Mouse (Mus musculus): ENCODE measurements around the gene Dstyk.
A peak's percentile ranks its signal among the peaks of the same experiment; 100 is the strongest.

The Dstyk gene

GRCm38 (mm10) chr1:132388813-132389803, 28.2 kb upstream of the Dstyk start:
- peak; percentile 37 for DNase-seq (ENCODE audit: low read depth, low spot score)

- peak; percentile 99 for DNase-seq (ENCODE audit: low read depth, low spot score)
Observed at GRCm38 (mm10) chr1:132389886-132390585, 27.3 kb upstream of the Dstyk start.

- peak; percentile 71 for DNase-seq (ENCODE audit: low read depth, low spot score)
Observed at GRCm38 (mm10) chr1:132390691-132391579, 26.4 kb upstream of the Dstyk start, which contains the start of gene Tmcc2. Gene Tmcc2 (minus strand): TSS chr1:132391281.

- DNase-seq (ENCODE audit: low read depth, low spot score), result peak; percentile 95
Observed at GRCm38 (mm10) chr1:132391580-132392022, 25.8 kb upstream of the Dstyk start.

DNA sequence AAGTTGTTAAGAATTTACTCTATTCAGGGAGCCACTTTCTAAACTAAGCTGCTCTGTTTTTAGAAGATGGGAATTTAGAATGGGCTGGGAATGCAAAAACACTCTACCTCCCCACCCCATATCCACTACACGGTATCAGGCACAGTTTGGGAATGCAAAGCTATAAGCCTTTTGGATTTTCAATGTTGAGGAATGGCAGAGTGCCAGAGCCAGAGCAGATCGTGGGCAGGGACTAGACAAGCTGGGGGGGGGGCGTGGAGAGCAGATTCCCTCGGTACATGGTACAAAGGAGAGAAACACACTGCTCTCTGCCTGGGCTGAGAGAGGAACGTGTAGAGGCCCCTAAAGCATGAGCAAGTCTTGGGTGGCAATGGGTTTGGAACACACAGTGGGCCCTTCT, 24.5 kb upstream of the Dstyk start:
- peak; percentile 45 for DNase-seq (ENCODE audit: low read depth, low spot score)

DNA sequence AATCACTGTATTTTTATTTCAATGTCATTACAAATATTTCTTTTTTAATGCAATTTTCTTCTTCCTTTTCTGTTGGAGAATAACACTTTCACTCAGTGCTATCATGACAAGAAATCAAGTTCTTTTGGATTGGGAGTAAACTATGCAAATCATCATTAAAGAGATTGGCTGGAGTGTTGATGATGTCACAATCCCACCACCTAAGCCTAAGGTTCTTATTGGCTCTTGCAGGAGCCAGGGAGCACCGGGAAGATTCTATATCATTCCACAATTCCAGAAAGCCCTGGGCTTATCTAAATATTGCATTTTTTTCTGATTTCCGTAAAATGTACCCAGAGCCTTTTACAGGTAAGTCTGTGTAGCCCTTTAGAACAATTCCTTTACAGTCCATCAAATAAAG, 20.6 kb upstream of the Dstyk start:
- DNase-seq (ENCODE audit: low read depth, low spot score), result peak; percentile 54

DNA sequence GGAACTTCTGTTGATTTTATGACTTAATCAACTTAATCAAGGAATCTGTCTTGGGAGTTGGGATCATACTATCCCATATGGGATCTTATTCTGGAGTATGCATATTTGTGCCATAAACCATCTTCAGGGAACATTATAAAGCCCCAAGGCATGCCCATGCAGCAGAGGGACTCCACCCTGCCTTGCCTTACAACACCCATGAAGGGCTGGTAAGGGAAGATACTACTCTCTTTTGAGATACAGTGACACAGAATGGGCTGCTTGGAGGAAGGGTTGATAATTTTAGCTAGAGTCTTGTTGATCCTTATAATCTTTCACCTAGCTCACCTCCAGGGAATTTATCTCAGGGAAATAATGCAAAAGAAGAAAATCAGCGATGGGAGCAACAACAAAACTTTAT, 16.8 kb upstream of the Dstyk start:
- no peak for DNase-seq (ENCODE audit: low read depth, low spot score)

GRCm38 (mm10) chr1:132401843-132402242, 15.5 kb upstream of the Dstyk start:
- DNase-seq (ENCODE audit: low read depth, low spot score), result no peak

GRCm38 (mm10) chr1:132410657-132411056, 6.7 kb upstream of the Dstyk start:
- DNase-seq (ENCODE audit: low read depth, low spot score), result peak; percentile 31

GRCm38 (mm10) chr1:132416244-132416942, 962 bp upstream of the Dstyk start:
- no peak for DNase-seq (ENCODE audit: low read depth, low spot score)

GRCm38 (mm10) chr1:132416943-132417290, 438 bp upstream of the Dstyk start:
- DNase-seq (ENCODE audit: low read depth, low spot score), result no peak

GRCm38 (mm10) chr1:132420206-132420605, 2.9 kb downstream of the Dstyk start:
- no peak for DNase-seq (ENCODE audit: low read depth, low spot score)

GRCm38 (mm10) chr1:132420662-132421061, 3.3 kb downstream of the Dstyk start:
- no peak for DNase-seq (ENCODE audit: low read depth, low spot score)

GRCm38 (mm10) chr1:132422912-132423696, 5.7 kb downstream of the Dstyk start:
- DNase-seq (ENCODE audit: low read depth, low spot score), result no peak

DNA sequence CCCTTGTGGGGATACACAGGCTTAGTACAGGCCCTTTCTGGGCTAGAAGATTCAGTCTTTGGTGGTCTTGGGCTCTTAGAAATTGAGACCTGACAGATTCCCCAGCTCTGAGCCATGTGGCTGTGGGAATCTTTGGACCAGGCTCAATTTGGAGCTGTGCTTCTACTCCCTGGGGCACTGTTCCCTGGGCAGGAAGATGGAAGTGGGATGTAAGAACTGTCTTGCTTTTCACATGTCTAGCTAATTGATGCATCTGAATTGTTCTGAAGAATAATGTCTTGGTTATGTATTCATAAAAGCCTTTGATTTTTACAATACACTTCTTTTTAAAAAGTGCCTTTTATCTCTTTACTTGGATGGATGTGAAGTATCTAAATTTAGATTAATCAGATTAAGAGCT, 8.2 kb downstream of the Dstyk start:
- DNase-seq (ENCODE audit: low read depth, low spot score), result no peak

- peak; percentile 65 for DNase-seq (ENCODE audit: low read depth, low spot score)
Observed at GRCm38 (mm10) chr1:132430818-132431217, 13.5 kb downstream of the Dstyk start.

DNA sequence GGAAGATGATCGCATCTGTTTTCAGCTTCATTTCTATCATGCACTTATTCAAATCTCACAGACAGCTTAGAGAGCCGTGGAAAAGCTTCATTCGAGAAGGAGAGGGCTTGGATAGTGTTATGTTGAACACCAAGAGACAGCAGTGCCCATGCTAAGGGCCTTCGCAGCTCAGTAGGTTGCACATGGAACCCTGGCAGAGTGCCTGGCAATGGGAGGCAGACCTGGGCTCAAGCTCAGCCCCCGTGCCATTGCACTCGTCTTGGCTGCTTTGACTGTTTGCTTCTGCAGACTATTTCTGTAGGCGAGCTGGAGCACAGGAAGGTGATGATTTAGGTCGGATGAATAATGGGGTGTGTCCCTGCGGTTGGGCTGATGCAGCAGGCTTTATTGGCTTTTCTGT, 14.4 kb downstream of the Dstyk start:
- DNase-seq (ENCODE audit: low read depth, low spot score), result peak; percentile 85

- peak; percentile 35 for DNase-seq (ENCODE audit: low read depth, low spot score)
Observed at GRCm38 (mm10) chr1:132433349-132433748, 16.0 kb downstream of the Dstyk start.

DNA sequence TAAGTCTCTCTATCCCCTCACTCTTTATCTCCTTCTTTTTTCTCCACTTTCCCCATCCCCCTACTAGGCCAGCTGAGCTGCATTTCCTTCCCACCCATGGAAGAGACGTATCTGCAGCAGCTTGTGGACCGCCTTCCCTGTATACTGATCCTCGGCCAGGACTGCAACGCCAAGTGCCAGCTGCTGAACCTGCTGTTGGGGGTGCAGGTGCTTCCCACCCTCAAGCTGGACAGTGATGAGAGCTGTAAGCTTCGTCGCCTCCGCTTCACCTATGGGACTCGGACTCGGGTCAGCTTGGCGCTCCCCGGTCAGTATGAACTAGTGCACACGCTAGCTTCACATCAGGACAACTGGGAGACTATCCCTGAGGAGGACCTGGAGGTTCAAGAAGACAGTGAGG, 16.7 kb downstream of the Dstyk start:
- no peak for DNase-seq (ENCODE audit: low read depth, low spot score)

DNA sequence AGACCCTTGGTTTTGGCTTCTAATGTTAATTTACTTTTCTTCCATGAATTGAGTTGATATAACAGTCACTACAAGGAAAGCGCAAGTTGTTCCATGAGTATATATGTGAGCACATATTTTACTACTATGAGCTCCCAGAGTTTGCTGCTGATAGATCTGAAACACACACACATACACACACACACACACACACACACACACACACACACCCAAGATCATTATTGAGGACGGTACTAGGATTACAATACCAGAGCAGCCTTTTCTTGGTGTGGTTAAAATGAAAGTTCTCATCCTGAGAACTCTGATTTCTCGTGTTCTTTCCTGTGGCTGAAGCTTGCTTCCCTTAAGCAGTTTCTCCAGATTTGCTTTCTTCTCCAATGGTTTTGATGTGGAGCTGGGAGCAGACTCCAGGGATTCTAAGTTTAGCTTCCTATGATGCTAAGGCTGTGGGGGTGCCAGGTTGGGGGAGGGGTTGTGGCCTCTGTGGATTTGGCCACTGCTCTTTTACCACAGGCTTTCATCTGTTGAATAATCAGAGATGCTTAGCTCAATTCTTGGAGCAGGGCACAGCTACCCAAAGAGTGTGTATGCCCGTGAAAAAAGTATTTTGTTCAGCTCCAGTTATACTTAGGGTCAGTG, 19.1 kb downstream of the Dstyk start:
- DNase-seq (ENCODE audit: low read depth, low spot score), result no peak

All from brain, adult 2 months (tissue).